Mouse (Mus musculus) T-cell, adult 2 months (primary cell): ENCODE results near the gene Tpi1.

ENCODE experiments used
- DNase-seq: peaks from one replicate; pipeline ENCODE4 v3.0.0; 2022; ENCODE audit warnings: low spot score

The Tpi1 gene

DNA sequence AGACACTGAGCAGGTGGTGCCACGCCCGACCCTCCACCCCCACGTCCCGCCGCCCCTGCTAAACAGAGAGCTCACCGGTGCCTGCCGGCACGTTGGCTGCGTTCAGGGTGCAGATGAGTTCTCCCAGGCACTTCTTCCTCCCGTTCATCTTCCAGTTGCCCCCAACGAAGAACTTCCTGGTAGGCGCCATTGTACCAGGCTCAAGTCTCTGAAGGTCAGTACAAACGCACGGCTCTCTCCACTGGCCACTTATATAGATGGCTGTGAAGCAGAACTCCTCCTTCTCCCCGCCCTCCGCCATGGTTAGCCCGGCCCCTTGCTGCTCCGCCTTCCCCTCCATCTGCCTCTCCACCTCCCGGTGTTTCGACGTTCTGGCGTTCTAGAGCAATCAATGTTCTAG lies at the start of gene Tpi1:
TSS of gene Tpi1 (minus strand) at position 364 of the 400 bp plus-strand sequence.
- peak; percentile 77 for DNase-seq

GRCm38 (mm10) chr6:124863125-124863657 lies 49.1 kb upstream of the Tpi1 start:
- no peak for DNase-seq

- no peak for DNase-seq
Measured at GRCm38 (mm10) chr6:124862406-124863124, 48.5 kb upstream of the Tpi1 start.

GRCm38 (mm10) chr6:124861802-124862201 lies 47.7 kb upstream of the Tpi1 start:
- no peak for DNase-seq

DNA sequence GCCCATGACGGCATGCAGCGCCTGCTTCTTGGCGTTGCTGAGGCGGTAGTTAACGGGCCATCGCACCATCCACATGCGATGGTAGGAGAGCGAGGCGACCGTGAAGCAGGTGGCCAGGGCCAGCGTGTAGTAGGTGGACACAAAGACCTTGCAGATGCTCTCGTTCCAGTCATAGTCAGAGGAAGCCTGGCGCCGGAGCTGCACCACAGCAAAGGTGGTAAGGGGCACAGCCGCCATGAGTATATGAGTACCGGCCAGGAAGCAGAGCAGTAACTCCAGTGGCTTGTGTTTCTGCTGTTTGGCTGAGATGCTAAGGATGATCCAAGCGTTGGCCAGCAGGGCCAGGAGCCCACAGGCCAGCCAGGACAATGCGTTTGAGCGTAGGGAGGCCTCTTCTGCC lies 47.2 kb upstream of the Tpi1 start:
- DNase-seq = no peak

- no peak for DNase-seq
Measured at GRCm38 (mm10) chr6:124860511-124860910, 46.4 kb upstream of the Tpi1 start.

DNA sequence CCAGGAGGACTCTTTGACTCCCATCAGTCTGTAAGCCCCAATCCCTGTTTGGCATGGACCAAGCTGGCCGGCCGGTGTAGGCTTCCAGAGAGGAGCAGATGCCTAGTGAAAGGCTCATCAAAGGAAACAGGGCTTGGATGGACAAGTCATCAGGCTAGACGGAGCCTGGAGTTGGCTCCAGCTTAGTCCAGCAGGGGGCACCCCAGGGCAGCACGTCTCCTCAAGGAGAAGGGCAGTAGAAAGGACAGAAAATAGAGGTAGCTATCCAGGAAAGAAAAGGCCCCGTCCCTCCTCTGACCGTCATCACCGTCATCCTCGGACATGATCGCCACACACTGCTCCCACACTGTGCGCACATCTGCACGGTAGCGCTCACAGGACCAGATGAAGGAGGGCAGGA lies 45.6 kb upstream of the Tpi1 start:
- peak; percentile 79 for DNase-seq

DNA sequence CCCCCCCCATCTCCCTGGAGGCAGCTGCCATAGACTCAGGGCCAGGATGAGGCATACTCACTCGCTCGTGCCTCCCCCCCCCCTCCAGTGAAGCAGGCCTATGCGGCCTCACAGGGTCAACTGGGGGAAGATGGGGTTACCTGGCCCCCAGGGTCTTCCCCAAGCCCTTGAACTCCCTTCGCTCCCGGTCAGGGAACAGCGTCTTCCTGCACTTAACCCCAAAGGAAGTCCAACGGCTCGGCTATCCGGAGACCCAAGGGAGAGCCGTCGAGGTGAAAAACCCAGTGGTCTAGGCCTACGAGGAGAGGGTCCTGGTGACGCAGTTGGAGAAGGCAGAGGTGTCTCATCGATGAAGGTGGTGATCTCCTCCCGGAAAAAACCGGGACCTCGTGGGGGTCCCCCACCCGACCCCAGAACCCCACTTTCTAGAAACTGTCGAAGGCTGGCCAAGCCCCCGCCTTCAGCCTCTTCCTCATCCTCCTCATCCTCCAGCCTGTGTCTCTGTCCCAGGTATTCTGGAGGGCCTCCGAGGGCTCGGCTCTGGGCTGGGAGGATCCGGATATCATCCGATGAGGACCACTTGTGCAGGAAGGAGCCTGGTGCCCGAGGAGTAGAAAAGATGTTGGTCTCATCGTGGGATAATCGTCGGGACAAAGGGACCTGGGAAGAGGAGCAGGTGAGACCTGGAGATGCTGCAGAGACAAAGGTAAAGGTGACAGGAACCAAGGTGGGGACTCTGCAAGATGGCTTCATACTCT lies 44.6 kb upstream of the Tpi1 start:
- DNase-seq = no peak

GRCm38 (mm10) chr6:124857840-124858530 lies 43.9 kb upstream of the Tpi1 start:
- no peak for DNase-seq

DNA sequence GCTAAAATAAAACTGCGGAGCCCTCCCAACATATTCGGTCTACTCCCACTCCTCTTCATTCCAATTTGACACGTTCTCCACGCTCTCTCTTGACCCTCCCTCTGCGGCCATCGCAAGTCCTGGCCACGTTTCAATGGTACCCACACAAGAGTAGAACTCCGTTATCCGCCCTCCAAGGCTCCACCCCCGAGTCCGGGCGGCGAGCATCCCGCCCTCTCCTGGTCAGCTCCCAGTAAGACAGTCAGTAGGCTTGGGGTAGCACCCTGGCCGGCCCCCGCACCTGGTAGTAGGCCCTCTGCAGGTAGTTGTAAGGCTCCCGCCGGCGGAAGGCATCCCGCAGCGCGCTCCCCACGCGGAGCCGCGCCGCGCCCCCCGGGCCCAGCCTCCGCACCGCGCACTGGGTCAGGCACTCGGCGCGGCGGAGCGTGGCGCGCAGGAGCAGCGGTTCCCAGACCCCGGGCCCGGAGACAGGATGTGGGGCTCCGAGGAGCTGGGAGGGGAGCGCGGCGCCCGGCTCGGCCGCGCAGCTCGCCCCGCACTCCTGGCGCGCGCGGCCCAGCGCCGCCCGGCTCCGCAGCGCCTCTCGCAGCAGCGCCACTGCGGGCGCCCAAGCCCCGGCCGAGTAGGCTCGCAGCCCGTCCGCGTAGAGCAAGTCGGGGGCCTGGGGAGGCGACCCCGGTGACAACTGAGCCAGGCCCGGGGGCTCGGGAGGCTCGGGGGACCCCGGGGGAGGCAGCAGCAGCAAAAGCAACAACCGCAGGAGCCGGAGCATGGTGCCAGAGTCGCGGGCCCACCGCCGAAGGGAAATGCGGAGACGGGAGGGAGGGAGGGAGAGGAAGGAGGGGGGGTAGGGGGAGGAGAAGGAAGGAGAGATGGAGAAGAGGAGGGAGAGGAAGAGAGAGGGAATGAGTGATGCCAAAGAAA lies 43.1 kb upstream of the Tpi1 start, which contains the start of gene P3h3:
TSS of gene P3h3 (minus strand) at position 837 of the 924 bp plus-strand sequence.
- DNase-seq = peak; percentile 73

DNA sequence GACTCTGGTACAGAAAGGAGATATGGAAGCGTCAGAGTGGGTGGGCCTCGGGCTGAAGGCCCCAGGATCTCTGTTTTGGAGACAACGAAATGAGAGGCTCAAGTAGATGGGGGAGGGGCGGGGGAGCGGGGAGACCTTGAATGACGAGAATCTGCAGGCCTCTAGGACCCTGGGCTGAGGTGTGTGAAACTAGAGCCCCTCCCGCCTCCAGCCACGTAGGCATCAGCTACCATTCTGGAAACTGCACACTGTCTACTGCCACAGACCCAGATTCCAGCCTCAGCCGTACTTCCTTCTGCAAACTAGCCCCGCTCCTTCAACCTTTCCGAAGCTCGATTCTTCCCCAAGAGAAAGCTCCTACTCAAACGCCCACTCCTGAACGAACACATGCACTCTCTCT lies 42.2 kb upstream of the Tpi1 start:
- no peak for DNase-seq

GRCm38 (mm10) chr6:124854647-124855046 lies 40.6 kb upstream of the Tpi1 start:
- DNase-seq = no peak

DNA sequence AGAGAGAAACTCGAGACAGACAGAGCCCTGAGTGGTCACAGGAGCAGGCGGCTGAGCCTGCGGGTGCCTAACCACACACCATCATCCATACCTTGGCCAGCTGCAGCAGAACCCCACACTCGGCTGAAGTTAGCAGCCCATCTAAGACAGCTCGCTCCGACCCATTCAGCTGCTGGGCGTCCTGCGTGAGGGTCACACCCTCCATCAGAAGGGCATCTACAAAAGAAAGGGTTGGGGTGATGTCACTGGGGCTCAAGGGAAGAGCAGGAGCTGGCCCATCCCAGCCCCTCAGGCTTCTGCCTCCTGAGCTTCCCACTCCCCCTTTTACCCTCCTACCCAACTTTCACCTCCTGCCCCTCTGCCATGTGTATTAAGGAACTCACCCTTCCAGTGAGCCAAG lies 36.4 kb upstream of the Tpi1 start:
- DNase-seq = no peak

GRCm38 (mm10) chr6:124847305-124847704 lies 33.2 kb upstream of the Tpi1 start:
- DNase-seq = peak; percentile 88

DNA sequence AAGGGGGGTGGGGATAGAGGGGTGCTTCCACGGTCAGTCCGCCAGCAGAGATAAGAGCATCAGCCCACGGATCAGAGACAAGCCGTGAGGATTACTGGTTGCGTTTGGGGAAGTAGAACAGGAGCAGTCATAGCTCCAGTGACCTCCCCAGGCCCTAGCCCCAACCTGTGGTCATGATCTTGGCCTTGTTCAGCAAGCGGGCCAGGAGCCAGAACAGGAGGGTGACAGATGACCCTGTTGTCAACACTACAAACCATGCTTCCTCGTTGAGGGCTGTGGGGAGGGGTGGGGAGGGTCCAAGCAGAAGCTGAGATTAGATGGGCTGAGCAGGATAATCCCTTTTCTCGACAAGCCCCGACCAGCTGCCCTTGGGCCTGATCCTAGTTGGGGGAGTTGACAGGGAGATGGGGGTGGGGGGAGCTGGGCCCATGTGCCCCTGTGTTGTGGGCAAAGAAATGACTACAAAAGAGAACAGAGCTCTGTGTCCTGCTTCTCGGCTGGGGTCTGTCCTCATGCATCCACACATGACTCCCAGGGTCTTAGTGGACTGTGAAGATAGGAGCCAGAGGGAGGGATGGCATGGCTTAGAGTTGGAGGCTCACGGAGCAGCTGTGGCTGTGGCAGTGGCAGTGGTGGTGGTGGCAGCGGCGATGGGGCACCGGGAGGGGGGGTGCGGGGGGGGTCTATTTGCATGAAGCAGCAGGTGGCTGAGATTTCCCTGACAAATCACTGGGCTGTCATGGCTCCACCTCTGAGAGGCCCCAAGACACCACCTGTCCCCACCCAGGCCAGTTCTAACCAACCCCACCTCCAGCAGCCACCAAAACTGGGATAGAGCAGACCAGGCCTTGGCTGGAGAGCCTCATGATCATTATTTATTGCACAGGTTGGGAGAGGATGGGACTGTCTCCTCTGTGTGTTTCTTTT lies 26.4 kb upstream of the Tpi1 start, which contains the start of gene Gnb3:
TSS of gene Gnb3 (minus strand) at position 35 of the 927 bp plus-strand sequence.
- no peak for DNase-seq

DNA sequence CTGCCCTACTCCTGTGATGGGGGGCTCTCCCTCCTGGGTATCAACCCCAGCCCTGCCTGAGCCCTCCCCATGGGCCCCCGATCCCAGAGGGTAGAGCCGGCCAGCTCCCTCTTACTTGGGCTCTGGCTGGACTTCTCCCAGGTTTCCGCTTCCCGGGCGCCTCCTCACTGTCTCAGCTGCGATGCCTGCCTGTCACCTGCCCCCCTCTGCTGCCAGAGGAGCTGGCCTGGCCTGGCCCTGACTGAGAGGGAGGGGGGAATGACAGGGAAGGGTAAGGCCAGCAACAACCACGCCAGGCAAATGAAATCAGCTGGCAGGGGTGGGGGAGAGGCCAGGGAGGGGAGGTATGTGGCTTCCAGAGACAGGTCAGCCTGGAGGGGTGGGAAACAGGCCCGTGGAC lies 25.7 kb upstream of the Tpi1 start:
- no peak for DNase-seq

DNA sequence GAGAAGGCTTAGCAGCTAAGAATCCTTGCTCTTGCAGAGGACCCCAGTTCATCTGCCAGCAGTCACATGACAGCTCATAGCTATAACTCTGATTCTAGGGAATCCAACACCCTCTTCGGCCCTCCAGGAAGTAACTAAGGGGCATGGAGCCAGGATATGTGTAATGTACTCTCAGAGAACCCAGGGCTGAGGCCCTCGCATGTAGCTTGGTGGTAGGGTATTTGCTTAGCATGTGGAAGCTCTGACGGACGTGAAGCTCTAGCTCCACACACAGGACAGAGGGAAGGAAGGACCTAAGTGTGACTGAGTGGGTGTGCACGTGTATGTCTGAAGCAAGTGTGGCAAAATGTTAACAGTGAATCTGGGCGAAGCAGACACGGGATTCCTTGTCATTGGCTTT lies 22.3 kb upstream of the Tpi1 start:
- DNase-seq = no peak

- DNase-seq = no peak
Measured at GRCm38 (mm10) chr6:124835531-124835930, 21.4 kb upstream of the Tpi1 start.

DNA sequence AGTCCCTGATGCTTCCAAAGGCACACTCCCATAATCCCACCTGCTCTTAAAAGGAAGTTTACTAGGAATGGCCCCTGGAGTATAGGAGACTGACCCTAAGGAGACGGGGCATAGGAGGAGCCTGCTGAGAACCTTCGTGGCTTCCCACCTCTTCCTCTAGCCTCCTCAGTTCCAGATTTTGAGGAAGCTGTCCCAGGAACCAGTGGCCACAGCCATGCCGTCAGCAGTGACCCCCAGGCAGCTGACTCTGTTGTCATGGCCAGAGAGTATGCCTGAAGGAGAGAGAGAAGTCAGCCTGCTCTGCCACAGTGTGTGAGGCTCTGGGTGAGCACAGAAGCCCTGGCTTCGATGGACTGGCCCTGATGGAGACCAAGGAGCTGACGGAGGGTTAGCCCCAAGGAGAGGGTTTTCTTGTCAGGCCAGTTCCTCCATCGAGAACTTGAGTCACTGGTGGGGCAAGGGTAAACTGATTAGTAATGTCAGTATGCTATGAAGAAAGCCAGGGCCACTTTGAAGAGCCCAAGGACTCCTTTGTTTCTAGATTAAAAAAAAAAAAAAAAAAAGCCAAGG lies 20.5 kb upstream of the Tpi1 start:
- no peak for DNase-seq

GRCm38 (mm10) chr6:124831649-124832048 lies 17.6 kb upstream of the Tpi1 start:
- no peak for DNase-seq
